ENCODE assay signal across 25 mouse cellular contexts in genomic region chr11:82608963-82609362, GRCm38 (mm10).
DNase-seq lines count a peak whose midpoint lies in the region; ATAC-seq and TF ChIP-seq lines count a peak whose summit lies in the region.
"Had no signal": no experiment of that assay in that cellular context is flagged by ENCODE, and none has a peak within 500 bp of the region (broad histone marks: within the 10 kb centered on the region; RNA-seq: fewer than 3 reads in every experiment).

No protein-coding gene starts in this region.

- no peak overlapping the region for H3K27ac ChIP-seq in hindbrain, embryonic 16.5 days (ENCODE audit: low read depth, low read length)
- no peak overlapping the region for H3K27ac ChIP-seq in hindbrain, postnatal 0 days
- H3K27ac ChIP-seq in neural tube, embryonic 15.5 days (replicated peaks) = peak overlapping the region; percentile 28; the same call in 1 of the 2 replicates
- no peak overlapping the region for H3K27ac ChIP-seq in heart, embryonic 12.5 days (ENCODE audit: poor library complexity, severe bottlenecking)
- H3K27ac ChIP-seq: embryonic facial prominence, embryonic 10.5 days; forebrain, embryonic 10.5 days; gastrocnemius, adult 2 months; heart, embryonic 15.5 days; kidney, embryonic 15.5 days; limb, embryonic 15.5 days; liver, embryonic 14.5 days had no signal

- no peak overlapping the region for H3K4me3 ChIP-seq in hindbrain, embryonic 16.5 days (ENCODE audit: low read length)
- H3K4me3 ChIP-seq in hindbrain, postnatal 0 days (ENCODE audit: low read length) = no peak overlapping the region
- no peak overlapping the region for H3K4me3 ChIP-seq in neural tube, embryonic 15.5 days (replicated peaks)
- H3K4me3 ChIP-seq in heart, embryonic 12.5 days = no peak overlapping the region
- H3K4me3 ChIP-seq: embryonic facial prominence, embryonic 10.5 days; forebrain, embryonic 10.5 days; gastrocnemius, adult 2 months; heart, embryonic 15.5 days; kidney, embryonic 15.5 days; limb, embryonic 15.5 days had no signal

- ATAC-seq in hindbrain, embryonic 16.5 days = peak; percentile 41; the same call in 1 of the 2 replicates
- ATAC-seq in hindbrain, postnatal 0 days = no peak
- 0 out of 2 replicates have a peak, but pooled peaks have one; percentile 38 for ATAC-seq in neural tube, embryonic 15.5 days (ENCODE audit: low FRiP score)
- ATAC-seq in heart, embryonic 12.5 days (ENCODE audit: insufficient number of reproducible peaks, low FRiP score) = no peak
- ATAC-seq: forebrain, embryonic 16.5 days had no signal

- H3K36me3 ChIP-seq in hindbrain, embryonic 16.5 days (ENCODE audit: control insufficient read depth, insufficient read depth, low read length) = no peaks in the 10 kb centered on the region
- no peaks in the 10 kb centered on the region for H3K36me3 ChIP-seq in hindbrain, postnatal 0 days (ENCODE audit: insufficient read depth, low read length)
- H3K36me3 ChIP-seq in neural tube, embryonic 15.5 days = no peaks in the 10 kb centered on the region
- H3K36me3 ChIP-seq in heart, embryonic 12.5 days = no peaks in the 10 kb centered on the region
- H3K36me3 ChIP-seq: embryonic facial prominence, embryonic 10.5 days; forebrain, embryonic 10.5 days; G1E; heart, embryonic 15.5 days; kidney, embryonic 15.5 days; limb, embryonic 15.5 days had no signal

- no peak overlapping the region for H3K9ac ChIP-seq in hindbrain, embryonic 16.5 days (ENCODE audit: low read depth, low read length)
- H3K9ac ChIP-seq in hindbrain, postnatal 0 days (replicated peaks; ENCODE audit: low read length) = no peak overlapping the region
- no peak overlapping the region for H3K9ac ChIP-seq in neural tube, embryonic 15.5 days (replicated peaks)
- H3K9ac ChIP-seq in heart, embryonic 12.5 days = no peak overlapping the region
- H3K9ac ChIP-seq: heart, embryonic 15.5 days; kidney, embryonic 15.5 days; limb, embryonic 15.5 days; liver, embryonic 14.5 days; lung, embryonic 14.5 days had no signal

- H3K4me2 ChIP-seq in hindbrain, embryonic 16.5 days (ENCODE audit: low read length) = no peak overlapping the region
- H3K4me2 ChIP-seq in hindbrain, postnatal 0 days (ENCODE audit: low read depth, low read length) = no peak overlapping the region
- no peak overlapping the region for H3K4me2 ChIP-seq in neural tube, embryonic 15.5 days
- no peak overlapping the region for H3K4me2 ChIP-seq in heart, embryonic 12.5 days
- H3K4me2 ChIP-seq: heart, embryonic 15.5 days; kidney, embryonic 15.5 days; limb, embryonic 15.5 days; lung, embryonic 14.5 days had no signal

- H3K27me3 ChIP-seq in hindbrain, embryonic 16.5 days (replicated peaks; ENCODE audit: control insufficient read depth, insufficient read depth, low read length) = no peaks in the 10 kb centered on the region; the same call in 1 of the 2 replicates
- no peaks in the 10 kb centered on the region for H3K27me3 ChIP-seq in hindbrain, postnatal 0 days (ENCODE audit: insufficient read depth, low read length)
- H3K27me3 ChIP-seq in neural tube, embryonic 15.5 days (replicated peaks) = no peaks in the 10 kb centered on the region
- H3K27me3 ChIP-seq in heart, embryonic 12.5 days (replicated peaks) = peaks cover 10% of the 10 kb centered on the region

- peaks cover 2% of the 10 kb centered on the region; the same call in 1 of the 2 replicates for H3K4me1 ChIP-seq in hindbrain, embryonic 16.5 days (ENCODE audit: control insufficient read depth, insufficient read depth, low read depth, low read length)
- H3K4me1 ChIP-seq in hindbrain, postnatal 0 days (ENCODE audit: insufficient read depth, low read length) = no peaks in the 10 kb centered on the region
- H3K4me1 ChIP-seq in neural tube, embryonic 15.5 days = peaks cover 3% of the 10 kb centered on the region; the same call in 1 of the 2 replicates
- 0 out of 2 replicates have a peak, but pooled peaks cover 4% of the 10 kb centered on the region for H3K4me1 ChIP-seq in heart, embryonic 12.5 days (replicated peaks)
- H3K4me1 ChIP-seq: limb, embryonic 15.5 days had no signal

- WGBS in hindbrain, embryonic 16.5 days = 50% methylated on average over 1 of the region's 1 CpGs
- WGBS in hindbrain, postnatal 0 days = 62% methylated on average over 1 of the region's 1 CpGs
- 36% methylated on average over 1 of the region's 1 CpGs for WGBS in neural tube, embryonic 15.5 days
- 41% methylated on average over 1 of the region's 1 CpGs for WGBS in heart, embryonic 12.5 days

- no peaks in the 10 kb centered on the region for H3K9me3 ChIP-seq in hindbrain, embryonic 16.5 days (ENCODE audit: control insufficient read depth, low read length)
- H3K9me3 ChIP-seq in hindbrain, postnatal 0 days (ENCODE audit: low read length) = no peaks in the 10 kb centered on the region
- no peaks in the 10 kb centered on the region for H3K9me3 ChIP-seq in neural tube, embryonic 15.5 days (replicated peaks)
- no peaks in the 10 kb centered on the region for H3K9me3 ChIP-seq in heart, embryonic 12.5 days (replicated peaks)
- H3K9me3 ChIP-seq: embryonic facial prominence, embryonic 10.5 days; forebrain, embryonic 10.5 days; heart, embryonic 15.5 days; kidney, embryonic 15.5 days; limb, embryonic 15.5 days had no signal

- no peak for DNase-seq in hindbrain, postnatal 0 days (ENCODE audit: low spot score)
- peak; percentile 16 for DNase-seq in retina, adult 2 months (ENCODE audit: low read depth, low spot score)
- DNase-seq in retina, embryonic 14.5 days (ENCODE audit: low spot score) = no peak
- no peak for DNase-seq in MN1 (ENCODE audit: low spot score)
- DNase-seq: adrenal gland, adult 8-10 months; B cell, adult 2 months; cerebellum, adult 8-10 months; gastrocnemius, adult 2 months; heart, postnatal 36 days; kidney, adult 11 months; kidney, postnatal 36 days; lung, embryonic 14.5 days; right cerebral cortex, postnatal 25 days; spleen, adult 18-20 months had no signal

- TF ChIP-seq CTCF in hindbrain, postnatal 0 days (IDR thresholded peaks at IDR 0.05; ENCODE audit: low read depth) = no peak

Comparison
In these comparisons a context has a peak if more than half of its experiments do, and no peak if none do; other contexts are left out.
1. ATAC-seq: peak in hindbrain, embryonic 16.5 days (single experiment) and neural tube, embryonic 15.5 days (single experiment); none in hindbrain, postnatal 0 days (single experiment) and heart, embryonic 12.5 days (single experiment).